Mouse (Mus musculus): Measurements from ENCODE around the gene Htra2. TPM values are rescaled to one million over a fixed set of nuclear protein-coding genes. Genes with fewer than 3 reads are reported as not detected.

Gene Htra2
- polyA plus RNA-seq, 1 experiment = 96.2 TPM

DNA sequence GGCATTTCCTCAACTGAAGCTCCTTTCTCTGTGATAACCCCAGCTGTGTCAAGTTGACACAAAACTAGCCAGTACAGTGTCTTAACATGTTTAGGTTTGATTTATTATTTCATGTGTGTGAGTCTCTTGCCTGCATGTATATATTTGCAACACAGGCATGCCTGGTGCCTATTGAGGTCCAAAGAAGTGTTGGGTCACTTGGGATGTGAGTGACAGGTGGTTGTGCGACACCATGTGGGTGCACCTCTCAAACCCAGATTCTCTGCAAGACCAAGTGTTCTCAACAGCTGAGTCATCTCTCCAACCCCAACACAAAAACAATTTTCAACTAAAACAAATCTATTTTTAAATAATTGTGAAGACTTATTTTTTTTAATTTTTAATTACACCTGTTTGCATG lies 52.0 kb downstream of the Htra2 start:
- no peaks in the 10 kb centered on the region for H3K79me2 ChIP-seq (ENCODE audit: control insufficient read depth, insufficient read depth)
- no peak overlapping the region for H3K4me3 ChIP-seq
- H3ac ChIP-seq (ENCODE audit: control insufficient read depth, insufficient read length) = no peak overlapping the region
- H3K36me3 ChIP-seq (ENCODE audit: control insufficient read depth, insufficient read depth) = no peaks in the 10 kb centered on the region
- TF ChIP-seq MYOD1 (IDR thresholded peaks at IDR 0.05; ENCODE audit: control insufficient read depth in 1 of 3, insufficient read length in 2 of 3, low read depth in 2 of 3) (peak in 1 of 3 experiments; percentile 56), REST (IDR thresholded peaks at IDR 0.05; ENCODE audit: insufficient read depth, insufficient read length) (no peak)
- no peak overlapping the region for H3K4me2 ChIP-seq (ENCODE audit: low read depth)
- no peaks in the 10 kb centered on the region for H3K27me3 ChIP-seq (ENCODE audit: control insufficient read depth, insufficient read depth, insufficient read length)

Other genes starting within 250 kb of the Htra2 start
- 0.54 TPM for gene Sema4f, start 115.5 kb downstream of the Htra2 start, polyA plus RNA-seq (2012; fragmentation: generic; extraction: Trizol)
- 0.92 TPM for gene M1ap, start 108.4 kb downstream of the Htra2 start, polyA plus RNA-seq (2012; fragmentation: generic; extraction: Trizol)
- gene Dok1, start 21.8 kb downstream of the Htra2 start, polyA plus RNA-seq (2012; fragmentation: generic; extraction: Trizol) = 41.3 TPM
- gene Loxl3, start 21.1 kb downstream of the Htra2 start, polyA plus RNA-seq (2012; fragmentation: generic; extraction: Trizol) = 14.4 TPM
- gene Aup1, start 752 bp downstream of the Htra2 start, polyA plus RNA-seq (2012; fragmentation: generic; extraction: Trizol) = 199 TPM
- 0.24 TPM for gene Dqx1, start 2.6 kb upstream of the Htra2 start, polyA plus RNA-seq (2012; fragmentation: generic; extraction: Trizol)
- 0.06 TPM for gene Tlx2, start 15.0 kb upstream of the Htra2 start, polyA plus RNA-seq (2012; fragmentation: generic; extraction: Trizol)
- 13.0 TPM for gene Pcgf1, start 22.6 kb upstream of the Htra2 start, polyA plus RNA-seq (2012; fragmentation: generic; extraction: Trizol)
- gene Lbx2, start 31.1 kb upstream of the Htra2 start, polyA plus RNA-seq (2012; fragmentation: generic; extraction: Trizol) = 0.07 TPM
- 1.2 TPM for gene Ccdc142, start 46.3 kb upstream of the Htra2 start, polyA plus RNA-seq (2012; fragmentation: generic; extraction: Trizol)
- gene Gm42688, start 46.3 kb upstream of the Htra2 start, polyA plus RNA-seq (2012; fragmentation: generic; extraction: Trizol) = 0.96 TPM
- gene Mrpl53, start 53.8 kb upstream of the Htra2 start, polyA plus RNA-seq (2012; fragmentation: generic; extraction: Trizol) = 177 TPM
- gene Mogs, start 60.2 kb upstream of the Htra2 start, polyA plus RNA-seq (2012; fragmentation: generic; extraction: Trizol) = 33.2 TPM
- gene Wbp1, start 66.3 kb upstream of the Htra2 start, polyA plus RNA-seq (2012; fragmentation: generic; extraction: Trizol) = 79.6 TPM
- gene Ino80b, start 70.2 kb upstream of the Htra2 start, polyA plus RNA-seq (2012; fragmentation: generic; extraction: Trizol) = 38.3 TPM
- gene Rtkn, start 80.2 kb upstream of the Htra2 start, polyA plus RNA-seq (2012; fragmentation: generic; extraction: Trizol) = 29.7 TPM
- gene Wdr54, start 101.1 kb upstream of the Htra2 start, polyA plus RNA-seq (2012; fragmentation: generic; extraction: Trizol) = 12.3 TPM
- gene 1700003E16Rik, start 101.1 kb upstream of the Htra2 start, polyA plus RNA-seq (2012; fragmentation: generic; extraction: Trizol) = 1.9 TPM
- gene Dctn1, start 110.6 kb upstream of the Htra2 start, polyA plus RNA-seq (2012; fragmentation: generic; extraction: Trizol) = 106 TPM
- 0.02 TPM for gene Slc4a5, start 164.6 kb upstream of the Htra2 start, polyA plus RNA-seq (2012; fragmentation: generic; extraction: Trizol)